Mouse (Mus musculus) liver, embryonic 12.5 days (tissue): ENCODE measurements at regions not wholly inside any gene's neighbourhood (a gene's known extent, or its start where the extent isn't known, plus 50 kb on each side); places are given as distances from the start of the nearest gene placed in this dataset.
"Not testable (repeated sequence)": the region's sequence is repeated elsewhere in the genome, so short reads cannot be mapped to it uniquely, and the experiment has no call there.

ENCODE experiments used
- ATAC-seq: fragments of 200-750 bp; cut with Nextera tagmentation; 2 replicates; pipeline ENCODE4 v1.8.0; 2017; ENCODE audit warnings: moderate number of reproducible peaks, mild to moderate bottlenecking, moderate library complexity
- H3K27ac ChIP-seq: fragments of 300-500 bp; sonication (generic); 2 replicates; pipeline ENCODE4 v1.5.1; 2016; ENCODE audit warnings: mild to moderate bottlenecking
- H3K27me3 ChIP-seq: fragments of 300-500 bp; sonication (generic); replicated peaks from 2 replicates; pipeline ENCODE4 v1.6.1; 2016; ENCODE audit warnings: mild to moderate bottlenecking, moderate library complexity
- H3K36me3 ChIP-seq: fragments of 300-500 bp; sonication (generic); 2 replicates; pipeline ENCODE4 v1.6.1; 2016; ENCODE audit warnings: mild to moderate bottlenecking, moderate library complexity
- H3K4me1 ChIP-seq: fragments of 300-500 bp; sonication (generic); 2 replicates; pipeline ENCODE4 v1.6.1; 2016
- H3K4me2 ChIP-seq: fragments of 300-500 bp; sonication (generic); 2 replicates; pipeline ENCODE4 v1.6.1; 2016; ENCODE audit warnings: mild to moderate bottlenecking, moderate library complexity
- H3K4me3 ChIP-seq: fragments of 300-500 bp; sonication (generic); 2 replicates; pipeline ENCODE4 v1.5.1; 2016; ENCODE audit warnings: mild to moderate bottlenecking, moderate library complexity
- H3K9ac ChIP-seq: fragments of 300-500 bp; sonication (generic); 2 replicates; pipeline ENCODE4 v1.6.1; 2016; ENCODE audit warnings: mild to moderate bottlenecking, moderate library complexity
- H3K9me3 ChIP-seq: fragments of 300-500 bp; sonication (generic); replicated peaks from 2 replicates; pipeline ENCODE4 v1.6.1; 2016; ENCODE audit warnings: mild to moderate bottlenecking, moderate library complexity
- WGBS: fragments of 180-500 bp; shearing (Covaris S2); methylation state at CpG from one replicate; pipeline ENCODE4 v1.1.7; 2016; ENCODE audit not compliant: insufficient replicate concordance; 5-methylcytosine and 5-hydroxymethylcytosine counted together

GRCm38 (mm10) chr13:61710823-61711222 lies 140.9 kb upstream of the Cts3 start:
- H3K4me3 ChIP-seq, H3K9me3 ChIP-seq, H3K36me3 ChIP-seq, H3K27ac ChIP-seq, H3K4me2 ChIP-seq, ATAC-seq, H3K27me3 ChIP-seq, H3K4me1 ChIP-seq, H3K9ac ChIP-seq: not testable (repeated sequence)
- WGBS = 12% methylated on average over 11 of the region's 11 CpGs

- no peaks in the 10 kb centered on the region for H3K36me3 ChIP-seq
- no peak overlapping the region for H3K27ac ChIP-seq
- no peak overlapping the region for H3K9ac ChIP-seq
- H3K9me3 ChIP-seq = 0 out of 2 replicates have a peak, but pooled peaks cover 2% of the 10 kb centered on the region
- H3K27me3 ChIP-seq = peaks cover 6% of the 10 kb centered on the region; the same call in 1 of the 2 replicates
- 7% methylated on average over 46 of the region's 46 CpGs for WGBS
- peak overlapping the region; percentile 13; the same call in 1 of the 2 replicates for H3K4me3 ChIP-seq
- H3K4me2 ChIP-seq = peak overlapping the region; percentile 41
- ATAC-seq = no peak
- no peaks in the 10 kb centered on the region for H3K4me1 ChIP-seq
Observed at GRCm38 (mm10) chr13:61665729-61666128, 95.8 kb upstream of the Cts3 start.
